Mouse (Mus musculus): ENCODE measurements at regions not wholly inside any gene's neighbourhood (a gene's known extent, or its start where the extent isn't known, plus 50 kb on each side); places are given as distances from the start of the nearest gene placed in this dataset.

GRCm38 (mm10) chr12:97717812-97718211 lies 541.4 kb downstream of the Galc start:
- DNase-seq (ENCODE audit: low read depth, low spot score): no peak

Data from skeletal muscle tissue, adult 2 months (tissue).